Comparison of ENCODE assay signal across 8 mouse cellular contexts in the genomic region with DNA sequence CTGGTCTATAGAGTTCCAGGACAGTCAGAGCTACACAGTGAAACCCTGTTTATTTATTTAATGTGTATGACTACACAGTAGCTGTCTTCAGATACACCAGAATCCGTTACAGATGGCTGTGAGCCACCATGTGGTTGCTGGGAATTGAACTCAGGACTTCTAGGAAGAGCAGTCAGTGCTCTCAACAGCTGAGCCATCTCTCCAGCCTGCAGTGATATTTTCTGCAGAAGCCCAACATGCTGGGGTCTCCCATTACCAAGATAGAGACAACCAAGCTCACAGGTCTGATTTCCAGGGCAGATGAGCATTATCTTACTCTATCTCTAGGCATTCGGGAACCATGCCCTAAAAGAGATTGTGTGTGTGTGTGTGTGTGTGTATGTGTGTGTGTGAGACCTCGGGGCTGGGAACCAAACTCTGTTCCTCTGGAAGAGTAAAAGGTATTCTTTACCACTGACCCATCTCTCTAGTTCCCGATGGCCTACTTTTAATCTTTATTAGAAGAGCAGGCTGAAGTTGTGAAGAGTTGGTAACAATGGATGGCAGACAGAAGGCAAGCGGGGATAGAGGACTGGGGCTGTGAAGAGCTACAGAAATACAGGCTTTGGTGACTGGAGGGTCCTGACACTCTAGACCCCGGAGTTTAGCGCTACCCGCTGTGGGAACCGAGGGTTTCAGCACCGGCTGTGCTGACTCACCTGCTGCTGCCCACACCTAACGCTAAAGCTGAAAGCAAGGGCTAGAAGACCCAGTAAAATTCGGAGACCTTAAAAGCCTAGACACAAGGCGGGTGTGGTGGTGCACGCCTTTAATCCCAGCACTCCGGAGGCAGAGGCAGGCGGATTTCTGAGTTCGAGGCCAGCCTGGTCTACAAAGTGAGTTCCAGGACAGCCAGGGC. TPM values are rescaled to one million over a fixed set of nuclear protein-coding genes. Genes with fewer than 3 reads are reported as not detected.
DNase-seq lines count a peak whose midpoint lies in the region; ATAC-seq and TF ChIP-seq lines count a peak whose summit lies in the region.

No protein-coding gene starts in this region.

- H3K4me3 ChIP-seq in lung, embryonic 15.5 days, result peak overlapping the region; percentile 58
- H3K4me3 ChIP-seq in bone marrow macrophage, adult 2 months (ENCODE audit: insufficient read depth, low read length), result peak overlapping the region; percentile 62
- peak overlapping the region; percentile 71 for H3K4me3 ChIP-seq in forebrain, postnatal 0 days (ENCODE audit: low read depth, low read length)
- peak overlapping the region; percentile 67 for H3K4me3 ChIP-seq in liver, embryonic 12.5 days

- DNase-seq in lung, postnatal 36 days, result no peak
- no peak for DNase-seq in forebrain, postnatal 0 days
- peak; percentile 41 for DNase-seq in testis, postnatal 14 days (ENCODE audit: low spot score)
- no peak for DNase-seq in ovary, postnatal 36 days (ENCODE audit: low spot score)

- TF ChIP-seq CTCF in bone marrow macrophage, adult 2 months (IDR thresholded peaks at IDR 0.05; ENCODE audit: low read depth, low read length), result no peak
- no peak for TF ChIP-seq CTCF in forebrain, postnatal 0 days (IDR thresholded peaks at IDR 0.05; ENCODE audit: low read depth)

- peaks cover 15% of the 10 kb centered on the region; the same call in 1 of the 2 replicates for H3K36me3 ChIP-seq in lung, embryonic 15.5 days
- peaks cover 4% of the 10 kb centered on the region for H3K36me3 ChIP-seq in forebrain, postnatal 0 days (ENCODE audit: insufficient read depth)
- H3K36me3 ChIP-seq in liver, embryonic 12.5 days, result peaks cover 22% of the 10 kb centered on the region

- H3K9me3 ChIP-seq in lung, embryonic 15.5 days, result no peaks in the 10 kb centered on the region
- H3K9me3 ChIP-seq in forebrain, postnatal 0 days (ENCODE audit: low read length), result no peaks in the 10 kb centered on the region
- no peaks in the 10 kb centered on the region for H3K9me3 ChIP-seq in liver, embryonic 12.5 days (replicated peaks)

- no peaks in the 10 kb centered on the region for H3K27me3 ChIP-seq in lung, embryonic 15.5 days
- no peaks in the 10 kb centered on the region for H3K27me3 ChIP-seq in forebrain, postnatal 0 days (ENCODE audit: insufficient read depth, low read length)
- H3K27me3 ChIP-seq in liver, embryonic 12.5 days (replicated peaks), result no peaks in the 10 kb centered on the region

- no peak for TF ChIP-seq POLR2A in bone marrow macrophage, adult 2 months (IDR thresholded peaks at IDR 0.05; ENCODE audit: borderline replicate concordance, low read depth, low read length)

- H3K4me1 ChIP-seq in lung, embryonic 15.5 days, result peaks cover 44% of the 10 kb centered on the region
- peaks cover 16% of the 10 kb centered on the region for H3K4me1 ChIP-seq in bone marrow macrophage, adult 2 months (ENCODE audit: control insufficient read depth, insufficient read depth, low read length)
- peaks cover 11% of the 10 kb centered on the region for H3K4me1 ChIP-seq in forebrain, postnatal 0 days (ENCODE audit: insufficient read depth)
- H3K4me1 ChIP-seq in liver, embryonic 12.5 days, result peaks cover 50% of the 10 kb centered on the region

- H3K9ac ChIP-seq in lung, embryonic 15.5 days, result 0 out of 2 replicates have a peak overlapping the region, but pooled peaks have one; percentile 10
- H3K9ac ChIP-seq in forebrain, postnatal 0 days, result peak overlapping the region; percentile 72
- peak overlapping the region; percentile 63 for H3K9ac ChIP-seq in liver, embryonic 12.5 days

- ATAC-seq in lung, embryonic 15.5 days (ENCODE audit: borderline replicate concordance, extremely low read depth, low FRiP score, low TSS enrichment), result no peak
- ATAC-seq in forebrain, postnatal 0 days, result no peak
- no peak for ATAC-seq in liver, embryonic 12.5 days
- no peak for ATAC-seq in inflammation-experienced regulatory T-cells, adult 6 months

- H3K27ac ChIP-seq in lung, embryonic 15.5 days, result peak overlapping the region; percentile 95
- peak overlapping the region; percentile 49 for H3K27ac ChIP-seq in bone marrow macrophage, adult 2 months (ENCODE audit: insufficient read depth, low read depth, low read length)
- H3K27ac ChIP-seq in forebrain, postnatal 0 days (ENCODE audit: low read depth, low read length), result peak overlapping the region; percentile 87
- H3K27ac ChIP-seq in liver, embryonic 12.5 days, result peak overlapping the region; percentile 84

- H3K4me2 ChIP-seq in lung, embryonic 15.5 days, result peak overlapping the region; percentile 49
- H3K4me2 ChIP-seq in forebrain, postnatal 0 days (ENCODE audit: low read depth), result peak overlapping the region; percentile 84
- peak overlapping the region; percentile 84 for H3K4me2 ChIP-seq in liver, embryonic 12.5 days

- WGBS in lung, embryonic 15.5 days, result 30% methylated on average over 17 of the region's 17 CpGs
- 44% methylated on average over 17 of the region's 17 CpGs for WGBS in forebrain, postnatal 0 days
- WGBS in liver, embryonic 12.5 days (ENCODE audit: insufficient replicate concordance), result 14% methylated on average over 17 of the region's 17 CpGs

RNA-seq across cellular contexts. Expression of gene Brat1, which starts 1.1 kb away (rescaled TPM):
- polyA plus RNA-seq in lung, embryonic 15.5 days (2015; fragmentation: Nextera tagmentation; extraction: Ambion mirVana), result 22.6 and 24.2 TPM in 2 replicates
- polyA plus RNA-seq in bone marrow macrophage, adult 2 months (2012; ENCODE audit: insufficient read depth, insufficient read length, missing spikeins), result 13.5 and 14.5 TPM in 2 replicates
- total RNA-seq in forebrain, postnatal 0 days (2014; rRNA removed), result 30.0 and 39.1 TPM in 2 replicates
- 15.8 and 17.4 TPM in 2 replicates for polyA plus RNA-seq in forebrain, postnatal 0 days (2015; fragmentation: Nextera tagmentation; extraction: Ambion mirVana)
- polyA plus RNA-seq in liver, embryonic 12.5 days (2016; fragmentation: Nextera tagmentation; extraction: Ambion mirVana), result 10.6 and 12.2 TPM in 2 replicates
- polyA plus RNA-seq in inflammation-experienced regulatory T-cells, adult 6 months (2017; shearing (Covaris generic)), result 10 to 100 TPM; 14.0 to 14.1 (median 14.1) TPM

RNA-seq across cellular contexts. Expression of gene Iqce, which starts 1.6 kb away (rescaled TPM):
- 21.9 and 22.3 TPM in 2 replicates for polyA plus RNA-seq in lung, embryonic 15.5 days (2015; fragmentation: Nextera tagmentation; extraction: Ambion mirVana)
- 28.7 and 38.3 TPM in 2 replicates for polyA plus RNA-seq in bone marrow macrophage, adult 2 months (2012; ENCODE audit: insufficient read depth, insufficient read length, missing spikeins)
- 30.6 TPM in 2 replicates for total RNA-seq in forebrain, postnatal 0 days (2014; rRNA removed)
- 19.0 and 27.1 TPM in 2 replicates for polyA plus RNA-seq in forebrain, postnatal 0 days (2015; fragmentation: Nextera tagmentation; extraction: Ambion mirVana)
- polyA plus RNA-seq in liver, embryonic 12.5 days (2016; fragmentation: Nextera tagmentation; extraction: Ambion mirVana), result 7.0 and 7.9 TPM in 2 replicates
- polyA plus RNA-seq in inflammation-experienced regulatory T-cells, adult 6 months (2017; shearing (Covaris generic)), result 10 to 100 TPM; 22.6 to 30.2 (median 27.3) TPM

RNA-seq across cellular contexts. Expression of gene Amz1, which starts 20.2 kb away (rescaled TPM):
- 1.2 and 1.3 TPM in 2 replicates for polyA plus RNA-seq in lung, embryonic 15.5 days (2015; fragmentation: Nextera tagmentation; extraction: Ambion mirVana)
- polyA plus RNA-seq in bone marrow macrophage, adult 2 months (2012; ENCODE audit: insufficient read depth, insufficient read length, missing spikeins), result 23.4 and 27.0 TPM in 2 replicates
- total RNA-seq in forebrain, postnatal 0 days (2014; rRNA removed), result 12.1 and 12.2 TPM in 2 replicates
- 8.7 and 14.2 TPM in 2 replicates for polyA plus RNA-seq in forebrain, postnatal 0 days (2015; fragmentation: Nextera tagmentation; extraction: Ambion mirVana)
- 0.99 and 1.2 TPM in 2 replicates for polyA plus RNA-seq in liver, embryonic 12.5 days (2016; fragmentation: Nextera tagmentation; extraction: Ambion mirVana)
- under 1 TPM; 0.41 to 0.50 (median 0.44) TPM for polyA plus RNA-seq in inflammation-experienced regulatory T-cells, adult 6 months (2017; shearing (Covaris generic))

RNA-seq across cellular contexts. Expression of gene Ttyh3, which starts 54.9 kb away (rescaled TPM):
- 38.0 and 39.1 TPM in 2 replicates for polyA plus RNA-seq in lung, embryonic 15.5 days (2015; fragmentation: Nextera tagmentation; extraction: Ambion mirVana)
- 73.6 and 91.5 TPM in 2 replicates for polyA plus RNA-seq in bone marrow macrophage, adult 2 months (2012; ENCODE audit: insufficient read depth, insufficient read length, missing spikeins)
- total RNA-seq in forebrain, postnatal 0 days (2014; rRNA removed), result 114 and 163 TPM in 2 replicates
- 65.0 and 67.9 TPM in 2 replicates for polyA plus RNA-seq in forebrain, postnatal 0 days (2015; fragmentation: Nextera tagmentation; extraction: Ambion mirVana)
- polyA plus RNA-seq in liver, embryonic 12.5 days (2016; fragmentation: Nextera tagmentation; extraction: Ambion mirVana), result 13.0 and 15.6 TPM in 2 replicates
- 1 to 10 TPM; 2.8 to 4.2 (median 3.7) TPM for polyA plus RNA-seq in inflammation-experienced regulatory T-cells, adult 6 months (2017; shearing (Covaris generic))

Comparison
In these comparisons a context has a peak if more than half of its experiments do, and no peak if none do; other contexts are left out.
1. H3K9ac ChIP-seq: peak in every context shown above with its lines; median percentile 72 in forebrain, postnatal 0 days; 63 in liver, embryonic 12.5 days; 10 in lung, embryonic 15.5 days.